Mouse (Mus musculus) G1E (cell line): Measurements from ENCODE around the gene 1600012H06Rik.
"Not testable (repeated sequence)": the region's sequence is repeated elsewhere in the genome, so short reads cannot be mapped to it uniquely, and the experiment has no call there.

Experiments
- CTCF ChIP-seq: IDR thresholded peaks from 2 replicates; pipeline ENCODE4 v1.5.1; 2012; ENCODE audit warnings: low read depth, low read length, inconsistent platforms, mixed read lengths
- GATA1 ChIP-seq: IDR thresholded peaks from 2 replicates; pipeline ENCODE4 v1.6.1; 2012; ENCODE audit warnings: borderline replicate concordance, low read length, inconsistent platforms, mixed read lengths
- POLR2AphosphoS5 ChIP-seq: IDR thresholded peaks from 2 replicates; pipeline ENCODE4 v1.6.1; 2012; ENCODE audit warnings: low read depth, low read length, inconsistent platforms; ENCODE audit not compliant: insufficient replicate concordance

- not testable (repeated sequence) for TF ChIP-seq CTCF, GATA1, POLR2AphosphoS5
These were observed 34.9 kb downstream of the 1600012H06Rik start for GRCm38 (mm10) chr17:14977718-14978361.
